Mouse (Mus musculus) spleen, adult 2 months (tissue): Measurements from ENCODE around the gene Tpm3-rs7.
"Not testable (repeated sequence)": the region's sequence is repeated elsewhere in the genome, so short reads cannot be mapped to it uniquely, and the experiment has no call there.

ENCODE experiments used
- CTCF ChIP-seq: fragments of 200-500 bp; IDR thresholded peaks from 2 replicates; pipeline ENCODE4 v1.5.1; 2011; ENCODE audit warnings: mild to moderate bottlenecking, inconsistent platforms; ENCODE audit not compliant: insufficient read depth, insufficient read length, insufficient replicate concordance; ENCODE audit errors: extremely low read depth
- POLR2A ChIP-seq: fragments of 200-500 bp; IDR thresholded peaks from 2 replicates; pipeline ENCODE4 v1.6.1; 2011; ENCODE audit warnings: low read depth, low read length, inconsistent platforms

DNA sequence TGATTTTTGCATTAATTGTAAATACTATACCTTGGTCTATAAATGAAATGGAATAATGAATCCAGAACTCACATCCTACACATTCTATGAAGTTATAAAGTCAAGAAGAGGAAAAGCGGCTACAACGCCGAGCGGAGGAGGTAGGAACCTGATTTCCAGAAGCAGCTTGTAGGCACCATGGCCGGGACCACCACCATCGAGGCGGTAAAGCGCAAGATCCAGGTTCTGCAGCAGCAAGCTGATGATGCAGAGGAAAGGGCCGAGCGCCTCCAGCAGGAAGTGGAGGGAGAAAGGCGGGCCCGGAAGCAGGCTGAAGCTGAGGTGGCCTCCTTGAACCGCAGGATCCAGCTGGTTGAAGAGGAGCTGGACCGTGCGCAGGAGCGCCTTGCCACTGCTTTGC is at the start of gene Tpm3-rs7:
- TF ChIP-seq CTCF, POLR2A: not testable (repeated sequence)
